Mouse (Mus musculus) cortical plate, adult 2 months (tissue): ENCODE measurements around the gene Tmem132c.

Source experiments
- CTCF ChIP-seq: fragments of 200-500 bp; IDR thresholded peaks from 2 replicates; pipeline ENCODE4 v1.5.1; 2011; ENCODE audit warnings: mild to moderate bottlenecking, control low read depth, low read length; ENCODE audit not compliant: insufficient read depth; ENCODE audit errors: extremely low read depth
- POLR2A ChIP-seq: fragments of 200-500 bp; IDR thresholded peaks from 2 replicates; pipeline ENCODE4 v1.6.1; 2011; ENCODE audit warnings: mild to moderate bottlenecking, low read length, control low read depth; ENCODE audit not compliant: insufficient read depth; ENCODE audit errors: extremely low read depth

DNA sequence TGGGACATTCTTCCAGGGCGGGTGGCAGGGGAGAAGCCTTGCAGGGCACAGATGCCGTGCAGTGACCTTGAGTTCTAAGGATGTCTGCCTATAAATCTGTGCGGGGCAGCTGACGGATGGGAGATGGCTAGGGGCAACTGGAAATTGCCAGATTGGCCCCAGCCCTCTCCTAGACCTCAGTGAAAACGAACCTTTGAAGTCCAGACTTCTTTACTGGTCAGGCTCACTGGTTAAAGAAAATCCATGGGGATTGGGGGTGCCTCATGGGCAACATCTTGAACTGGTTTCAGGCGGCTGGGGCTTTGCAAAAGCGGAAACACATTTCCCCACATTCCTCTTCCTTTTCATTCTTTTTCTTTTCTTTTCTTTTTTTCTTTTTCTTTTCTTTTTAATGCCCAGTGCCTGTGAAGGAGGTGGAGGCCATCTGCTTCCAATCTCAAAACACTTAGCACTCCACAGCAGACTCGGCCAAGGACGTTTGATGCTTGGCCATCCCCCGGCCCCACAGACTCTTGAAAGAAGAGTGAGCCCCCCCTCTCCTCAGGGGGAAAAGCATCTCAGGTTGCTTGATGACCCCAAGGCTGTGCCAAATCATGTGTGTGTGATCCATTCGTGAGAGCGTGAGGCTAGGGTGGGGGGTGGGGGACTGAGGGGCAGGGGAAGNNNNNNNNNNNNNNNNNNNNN is 77.6 kb downstream of the Tmem132c start:
- no peak for TF ChIP-seq CTCF
- no peak for TF ChIP-seq POLR2A
